9 mouse cellular contexts compared by ENCODE assay signal in the genomic region with DNA sequence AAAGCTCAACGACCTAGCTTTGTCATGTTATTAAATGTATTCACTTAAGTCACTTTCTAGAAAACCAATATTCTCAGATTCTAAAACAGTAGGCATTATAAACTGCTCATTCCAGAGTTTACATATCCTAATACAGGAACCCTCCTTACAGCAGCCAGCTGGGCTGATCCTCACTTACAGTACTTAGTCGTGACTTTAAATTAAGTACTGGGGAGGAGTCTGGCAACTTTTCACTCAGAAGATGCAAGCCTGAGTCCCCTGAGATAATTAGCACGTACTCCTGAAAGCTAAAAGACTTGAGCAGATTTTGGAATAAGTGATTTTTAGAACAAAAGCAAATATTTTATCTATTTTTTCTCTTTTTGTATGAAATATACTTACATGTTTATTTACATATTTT. TPM values are rescaled to one million over a fixed set of nuclear protein-coding genes. Genes with fewer than 3 reads are reported as not detected.
DNase-seq lines count a peak whose midpoint lies in the region; ATAC-seq and TF ChIP-seq lines count a peak whose summit lies in the region.
"Had no signal": no experiment of that assay in that cellular context is flagged by ENCODE, and none has a peak within 500 bp of the region (broad histone marks: within the 10 kb centered on the region; RNA-seq: fewer than 3 reads in every experiment).

No protein-coding gene starts in this region.

- 0 out of 2 replicates have a peak overlapping the region, but pooled peaks have one; percentile 73 for H3K4me3 ChIP-seq in heart, embryonic 10.5 days
- H3K4me3 ChIP-seq in liver, adult 2 months (ENCODE audit: insufficient read depth, low read depth, low read length) = peak overlapping the region; percentile 93
- H3K4me3 ChIP-seq in macrophage (ENCODE audit: inconsistent target) = peak overlapping the region; percentile 62
- H3K4me3 ChIP-seq in forebrain, embryonic 16.5 days (replicated peaks; ENCODE audit: low read length) = no peak overlapping the region

- no peaks in the 10 kb centered on the region for H3K36me3 ChIP-seq in heart, embryonic 10.5 days
- no peaks in the 10 kb centered on the region for H3K36me3 ChIP-seq in liver, adult 2 months (ENCODE audit: control insufficient read depth, insufficient read depth, low read length)
- no peaks in the 10 kb centered on the region for H3K36me3 ChIP-seq in macrophage (ENCODE audit: inconsistent target)
- H3K36me3 ChIP-seq in forebrain, embryonic 16.5 days (ENCODE audit: control insufficient read depth, insufficient read depth) = no peaks in the 10 kb centered on the region

- H3K4me1 ChIP-seq in heart, embryonic 10.5 days = no peaks in the 10 kb centered on the region
- peaks cover 12% of the 10 kb centered on the region for H3K4me1 ChIP-seq in liver, adult 2 months (ENCODE audit: control insufficient read depth, insufficient read depth, low read length)
- peaks cover 4% of the 10 kb centered on the region; the same call in 1 of the 2 replicates for H3K4me1 ChIP-seq in forebrain, embryonic 16.5 days (replicated peaks; ENCODE audit: control insufficient read depth, insufficient read depth, low read length)

- 48% methylated on average over 3 of the region's 3 CpGs for WGBS in heart, embryonic 10.5 days
- WGBS in liver, adult 2 months = 23% methylated on average over 3 of the region's 3 CpGs
- WGBS in macrophage (ENCODE audit: missing documents) = 68% methylated on average over 3 of the region's 3 CpGs
- WGBS in forebrain, embryonic 16.5 days = 25% methylated on average over 3 of the region's 3 CpGs

- no peak for DNase-seq in heart, embryonic 10.5 days (ENCODE audit: low spot score)
- no peak for DNase-seq in heart, postnatal 10 days
- DNase-seq in liver, adult 2 months (ENCODE audit: extremely low read depth, low read depth, low spot score) = peak; percentile 57
- DNase-seq in liver = no peak
- DNase-seq in MEL-GATA-1-ER (ENCODE audit: extremely low read depth, low read depth) = peak; percentile 29
- no peak for DNase-seq in left cerebral cortex, adult 18-20 months (ENCODE audit: low spot score in 2 of 2)
- DNase-seq: adrenal gland, postnatal 14 days had no signal

- peaks cover 21% of the 10 kb centered on the region for H3K79me2 ChIP-seq in liver, adult 2 months (ENCODE audit: control insufficient read depth, insufficient read depth, low read length)
- peaks cover 17% of the 10 kb centered on the region for H3K79me2 ChIP-seq in macrophage (ENCODE audit: inconsistent target)

- no peak overlapping the region for H3K9ac ChIP-seq in liver, adult 2 months (ENCODE audit: low read depth, low read length)
- H3K9ac ChIP-seq in forebrain, embryonic 16.5 days (replicated peaks; ENCODE audit: low read depth, low read length) = no peak overlapping the region

- H3K9me3 ChIP-seq in heart, embryonic 10.5 days = no peaks in the 10 kb centered on the region
- no peaks in the 10 kb centered on the region for H3K9me3 ChIP-seq in forebrain, embryonic 16.5 days (ENCODE audit: control insufficient read depth, low read length)

- no peak for TF ChIP-seq CTCF in liver, adult 2 months (IDR thresholded peaks at IDR 0.05; ENCODE audit: low read depth, low read length)

- TF ChIP-seq POLR2A in liver, adult 2 months (IDR thresholded peaks at IDR 0.05; ENCODE audit: extremely low read depth, insufficient read depth, low read length) = no peak

- H3K27me3 ChIP-seq in heart, embryonic 10.5 days (ENCODE audit: insufficient read depth, poor library complexity, severe bottlenecking) = no peaks in the 10 kb centered on the region
- H3K27me3 ChIP-seq in liver, adult 2 months (ENCODE audit: control insufficient read depth, insufficient read depth, low read length) = no peaks in the 10 kb centered on the region
- H3K27me3 ChIP-seq in forebrain, embryonic 16.5 days (replicated peaks; ENCODE audit: control insufficient read depth, insufficient read depth, low read length) = no peaks in the 10 kb centered on the region

- intact Hi-C loops in heart, postnatal 10 days (cut with DNase I) = no loop called here

- no peak for ATAC-seq in forebrain, embryonic 16.5 days

- peak overlapping the region; percentile 98 for H3K27ac ChIP-seq in heart, embryonic 10.5 days
- H3K27ac ChIP-seq in liver, adult 2 months (replicated peaks; ENCODE audit: insufficient read depth, low read depth, low read length) = no peak overlapping the region; the same call in 1 of the 2 replicates
- H3K27ac ChIP-seq in macrophage = peak overlapping the region; percentile 85
- H3K27ac ChIP-seq in forebrain, embryonic 16.5 days (ENCODE audit: low read length) = no peak overlapping the region

- H3K4me2 ChIP-seq in forebrain, embryonic 16.5 days (ENCODE audit: low read length) = no peak overlapping the region

RNA-seq across cellular contexts. Expression of a gene that starts 1.5 kb away (rescaled TPM):
- 24.3 and 44.1 TPM in 2 replicates for polyA plus RNA-seq in heart, embryonic 10.5 days (2016; fragmentation: Nextera tagmentation; extraction: Ambion mirVana)
- total RNA-seq in heart, postnatal 10 days (2021) = 10 to 100 TPM; 34.9 to 39.1 TPM
- 98.9 and 174 TPM in 2 replicates for total RNA-seq in liver, adult 2 months (2014; rRNA removed)
- 66.2 and 68.9 TPM in 2 replicates for polyA plus RNA-seq in liver, adult 2 months (2012; rRNA removed)
- 10 to 100 TPM; 24.5 to 48.8 (median 31.1) TPM for total RNA-seq in macrophage (2018; cell fraction: chromatin; rRNA removed)
- total RNA-seq in macrophage (2018; cell fraction: cytosol; rRNA removed) = 10 to 100 TPM; 11.1 to 18.2 (median 13.7) TPM
- total RNA-seq in macrophage (2018; cell fraction: nucleus; rRNA removed) = 10 to 100 TPM; 21.0 to 40.9 (median 26.7) TPM
- 14.7 to 24.2 TPM (median 16.8 TPM) in 3 replicates for polyA plus RNA-seq in macrophage (2018)
- 1 to 10 TPM; 9.0 to 9.7 TPM for total RNA-seq in left cerebral cortex, adult 18-20 months (2021)
- polyA plus RNA-seq in forebrain, embryonic 16.5 days (2015; fragmentation: Nextera tagmentation; extraction: Ambion mirVana) = 10.3 and 11.8 TPM in 2 replicates

Comparison
In these comparisons a context has a peak if more than half of its experiments do, and no peak if none do; other contexts are left out.
1. DNase-seq: peak in liver, adult 2 months (single experiment) and MEL-GATA-1-ER (single experiment); none in heart, embryonic 10.5 days (single experiment), heart, postnatal 10 days (0 of 2), liver (single experiment) and left cerebral cortex, adult 18-20 months (0 of 2).
2. H3K27ac ChIP-seq: peak in heart, embryonic 10.5 days (single experiment) and macrophage (single experiment); none in liver, adult 2 months (single experiment) and forebrain, embryonic 16.5 days (single experiment).